Mouse (Mus musculus) embryonic facial prominence, embryonic 10.5 days (tissue): ENCODE results near the gene Brd9. TPM values are rescaled to one million over a fixed set of nuclear protein-coding genes. Genes with fewer than 3 reads are reported as not detected.
A peak's percentile ranks its signal among the peaks of the same experiment; 100 is the strongest.
"Not testable (repeated sequence)": the region's sequence is repeated elsewhere in the genome, so short reads cannot be mapped to it uniquely, and the experiment has no call there.

Source experiments
- DNase-seq: peaks from one replicate; pipeline ENCODE4 v3.0.0-alpha.2; 2017; ENCODE audit warnings: low spot score
- H3K27ac ChIP-seq: fragments of 300-500 bp; sonication (generic); replicated peaks from 2 replicates; pipeline ENCODE4 v1.5.1; 2016; ENCODE audit warnings: mild to moderate bottlenecking
- H3K27me3 ChIP-seq: fragments of 300-500 bp; sonication (generic); replicated peaks from 2 replicates; pipeline ENCODE4 v1.6.1; 2016; ENCODE audit warnings: low read depth, mild to moderate bottlenecking; ENCODE audit not compliant: poor library complexity, severe bottlenecking
- H3K36me3 ChIP-seq: fragments of 300-500 bp; sonication (generic); replicated peaks from 2 replicates; pipeline ENCODE4 v1.6.1; 2016; ENCODE audit warnings: mild to moderate bottlenecking, moderate library complexity
- H3K4me1 ChIP-seq: fragments of 300-500 bp; sonication (generic); 2 replicates; pipeline ENCODE4 v1.6.1; 2016
- H3K4me3 ChIP-seq: fragments of 300-500 bp; sonication (generic); 2 replicates; pipeline ENCODE4 v1.5.1; 2016; ENCODE audit warnings: mild to moderate bottlenecking, moderate library complexity
- H3K9me3 ChIP-seq: fragments of 300-500 bp; sonication (generic); 2 replicates; pipeline ENCODE4 v1.6.1; 2016; ENCODE audit warnings: mild to moderate bottlenecking
- WGBS: fragments of 180-500 bp; shearing (Covaris S2); methylation state at CpG from one replicate; pipeline ENCODE4 v1.1.7; 2016; 5-methylcytosine and 5-hydroxymethylcytosine counted together
- microRNA-seq: library from miRNA; unstranded; fragments of <30 nt; microRNA quantifications from one replicate; pipeline ENCODE4, GENCODE M21; 2017
- polyA plus RNA-seq: library from polyadenylated mRNA; unstranded; fragments of >200 nt; fragmentation: Nextera tagmentation; extraction: Ambion mirVana; gene quantifications from 2 replicates; pipeline ENCODE4 v1.2.1, GENCODE M21; 2016

Gene Brd9
- polyA plus RNA-seq, 1 experiment from 2014 or later = 57.3 TPM

DNA sequence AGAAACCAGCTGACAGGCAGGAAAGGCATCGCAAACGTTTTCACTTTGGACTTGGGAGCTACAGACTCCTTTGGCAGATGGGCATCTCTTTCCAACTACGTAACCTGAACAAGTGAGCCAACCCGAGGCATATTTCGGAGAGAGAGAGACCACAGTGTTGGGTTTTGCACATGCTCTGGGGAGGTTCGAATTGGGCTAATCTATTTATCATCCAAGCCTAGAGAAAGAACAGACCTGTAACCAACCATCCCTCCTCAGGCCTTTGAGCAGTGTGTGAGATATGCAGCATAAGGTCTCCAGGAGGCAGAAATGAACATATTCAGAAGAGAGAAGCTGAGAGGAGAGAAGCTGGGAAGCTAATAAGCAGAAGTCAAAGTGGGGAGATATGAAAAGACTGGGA, 63.4 kb downstream of the Brd9 start:
- no peaks in the 10 kb centered on the region for H3K36me3 ChIP-seq
- H3K9me3 ChIP-seq = no peaks in the 10 kb centered on the region
- DNase-seq = no peak
- peaks cover 9% of the 10 kb centered on the region for H3K27me3 ChIP-seq
- H3K27ac ChIP-seq = no peak overlapping the region
- H3K4me3 ChIP-seq = no peak overlapping the region
- WGBS = 86% methylated on average over 6 of the region's 6 CpGs
- H3K4me1 ChIP-seq = no peaks in the 10 kb centered on the region

DNA sequence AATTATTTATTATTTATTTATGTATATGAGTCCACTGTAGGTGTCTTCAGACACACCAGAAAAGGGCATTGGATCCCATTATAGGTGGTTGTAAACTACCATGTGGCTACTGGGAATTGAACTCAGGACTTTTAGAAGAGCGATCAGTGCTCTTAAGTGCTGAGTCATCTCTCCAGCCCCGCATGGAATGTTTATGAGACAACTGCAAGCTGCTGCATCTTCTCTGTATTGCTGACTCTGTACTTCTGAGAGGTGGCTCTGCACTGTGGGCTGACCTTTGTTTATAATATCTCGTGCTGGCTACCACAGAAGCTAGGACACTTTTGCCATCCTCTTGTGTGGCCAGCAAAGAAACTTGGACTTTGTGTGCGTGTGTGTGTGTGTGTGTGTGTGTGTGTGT, 63.9 kb downstream of the Brd9 start:
- no peak for DNase-seq
- H3K9me3 ChIP-seq = no peaks in the 10 kb centered on the region
- no peak overlapping the region for H3K4me3 ChIP-seq
- H3K36me3 ChIP-seq = no peaks in the 10 kb centered on the region
- peaks cover 9% of the 10 kb centered on the region for H3K27me3 ChIP-seq
- H3K4me1 ChIP-seq = no peaks in the 10 kb centered on the region
- H3K27ac ChIP-seq = no peak overlapping the region
- 74% methylated on average over 4 of the region's 4 CpGs for WGBS

DNA sequence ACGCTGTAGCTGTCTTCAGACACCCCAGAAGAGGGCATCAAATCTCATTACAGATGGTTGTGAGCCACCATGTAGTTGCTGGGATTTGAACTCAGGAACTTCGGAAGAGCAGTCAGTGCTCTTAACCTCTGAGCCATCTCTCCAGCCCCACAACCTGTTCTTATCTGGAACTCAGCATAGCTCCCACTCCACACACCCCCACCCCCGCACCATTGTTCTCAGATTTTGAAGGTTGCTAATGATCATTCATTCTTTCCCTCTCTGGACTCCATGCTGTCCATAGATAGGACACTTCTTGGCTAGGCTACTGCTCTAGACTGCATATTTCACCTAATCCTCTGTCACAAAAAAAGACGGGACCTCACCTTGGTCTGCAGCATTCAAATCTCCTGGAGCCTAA, 69.3 kb downstream of the Brd9 start:
- not testable (repeated sequence) for H3K9me3 ChIP-seq, H3K4me3 ChIP-seq, H3K36me3 ChIP-seq, H3K27ac ChIP-seq, DNase-seq
- peaks cover 56% of the 10 kb centered on the region for H3K27me3 ChIP-seq
- H3K4me1 ChIP-seq = peaks cover 24% of the 10 kb centered on the region
- 92% methylated on average over 4 of the region's 4 CpGs for WGBS

DNA sequence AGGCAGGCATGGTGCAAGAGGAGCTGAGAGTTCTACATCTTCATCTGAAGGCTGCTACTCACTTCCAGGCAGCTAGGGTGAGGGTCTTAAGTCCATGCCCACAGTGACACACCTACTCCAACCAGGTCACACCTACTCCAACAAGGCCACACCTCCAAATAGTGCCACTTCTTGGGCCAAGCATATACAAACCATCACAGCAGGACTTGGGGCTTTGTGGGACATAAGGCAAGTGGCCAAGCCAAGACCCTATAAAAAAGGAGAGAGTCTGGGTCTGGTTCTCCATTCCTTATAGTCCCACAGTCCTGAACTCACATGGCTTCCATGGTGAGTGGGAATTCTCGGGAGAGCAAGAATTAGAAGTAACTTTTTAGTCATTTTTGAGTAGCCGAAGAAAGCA, 70.6 kb downstream of the Brd9 start:
- not testable (repeated sequence) for H3K27ac ChIP-seq, H3K4me3 ChIP-seq, H3K9me3 ChIP-seq, H3K36me3 ChIP-seq, DNase-seq
- WGBS = 78% methylated on average over 2 of the region's 2 CpGs
- Histone ChIP-seq H3K4me1 (peaks cover 24% of the 10 kb centered on the region), H3K27me3 (peaks cover 68% of the 10 kb centered on the region)

DNA sequence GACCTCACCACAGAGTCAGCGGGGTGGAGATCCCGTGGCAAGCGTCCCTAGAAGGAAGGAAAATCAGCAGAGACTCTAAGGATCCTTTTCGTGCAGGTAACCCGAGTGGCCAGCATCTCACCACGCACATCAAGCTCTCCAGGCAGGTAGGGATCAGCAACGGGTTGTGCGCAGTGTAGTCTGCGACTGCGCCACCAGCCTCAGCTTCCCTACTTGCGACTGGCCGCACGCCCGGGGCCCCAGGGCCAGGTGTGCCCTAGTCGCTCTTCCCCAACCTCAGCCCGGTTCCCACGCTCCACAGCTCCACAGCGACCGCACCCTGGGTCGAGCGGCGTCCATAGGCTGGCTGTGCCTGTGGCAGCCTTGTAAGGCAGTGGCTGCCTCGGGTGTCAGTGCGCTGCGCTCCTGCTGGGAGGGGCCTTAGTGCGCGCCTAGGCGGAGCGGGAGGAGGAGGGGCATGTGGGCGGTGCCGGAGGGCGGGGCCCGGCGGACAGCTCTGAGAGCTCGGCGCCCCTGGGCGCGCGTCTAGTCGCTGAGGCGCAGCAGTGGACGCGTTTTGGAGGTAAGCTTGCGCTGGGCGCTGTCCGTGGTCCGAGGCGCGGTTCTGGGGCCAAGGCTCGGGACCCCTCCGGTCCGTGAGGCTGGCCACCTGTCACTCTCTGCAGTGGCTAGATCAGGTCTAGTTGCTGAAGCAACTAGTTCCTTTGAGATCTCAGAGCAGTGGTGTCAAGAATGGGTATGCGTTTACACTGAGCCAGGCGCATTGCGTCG, 71.5 kb downstream of the Brd9 start, which contains the start of gene Tppp:
Tppp (plus strand) TSS at position 460 of the 771 bp plus-strand sequence.
- DNase-seq = peak; percentile 92
- peak within 1 kb of the TSS; percentile 68 for H3K4me3 ChIP-seq
- no peaks in the 10 kb centered on the region for H3K9me3 ChIP-seq
- H3K27me3 ChIP-seq = peaks cover 71% of the 10 kb centered on the region
- H3K27ac ChIP-seq = peak within 1 kb of the TSS; percentile 57
- whole genome bisulfite sequencing = under 1% methylated on average over 56 of the region's 56 CpGs
- peaks cover 24% of the 10 kb centered on the region for H3K4me1 ChIP-seq
- H3K36me3 ChIP-seq = no peaks in the 10 kb centered on the region

DNA sequence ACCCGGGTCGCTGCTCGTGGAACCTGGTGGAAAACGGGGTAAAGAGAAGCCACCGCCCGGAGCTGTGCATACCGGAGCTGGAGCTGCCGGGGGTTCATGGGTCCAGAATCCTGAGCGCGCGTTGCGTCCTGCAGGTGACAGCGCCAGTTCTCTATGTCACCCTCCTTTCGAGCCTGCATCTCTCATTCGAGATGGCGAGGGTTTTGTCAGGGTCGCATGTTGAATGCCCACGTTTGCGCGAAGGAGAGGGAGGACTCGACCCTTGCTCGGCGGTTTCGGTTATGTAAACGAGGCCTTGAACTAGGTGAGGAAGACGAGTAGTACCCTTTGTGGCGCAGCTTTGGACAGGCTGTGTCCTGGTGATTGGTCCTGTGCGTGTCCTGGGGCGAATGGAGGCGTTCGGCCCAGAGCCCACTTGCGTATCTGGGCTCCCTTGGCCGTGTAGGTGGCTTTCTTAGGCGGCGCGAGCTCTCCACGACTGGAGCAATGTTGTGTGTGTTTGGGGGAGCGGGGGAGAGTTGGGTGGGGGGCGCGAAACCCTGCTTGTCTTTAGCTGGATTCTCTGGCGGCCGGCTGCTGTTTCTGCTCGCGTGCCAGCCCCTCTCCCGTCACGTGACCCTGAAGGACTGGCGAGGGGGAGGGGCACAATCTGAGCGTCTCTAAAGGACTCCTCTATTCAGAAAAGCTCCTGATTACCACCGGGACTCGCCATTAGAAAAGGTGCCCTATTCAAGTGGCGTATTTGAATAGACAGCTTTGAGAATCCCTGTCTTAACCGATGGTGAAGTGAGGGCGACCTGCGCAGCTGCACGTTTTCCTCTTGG, 72.4 kb downstream of the Brd9 start:
- peak; percentile 79 for DNase-seq
- peak overlapping the region; percentile 68 for H3K4me3 ChIP-seq
- H3K27ac ChIP-seq = peak overlapping the region; percentile 57
- peaks cover 24% of the 10 kb centered on the region for H3K4me1 ChIP-seq
- no peaks in the 10 kb centered on the region for H3K36me3 ChIP-seq
- under 1% methylated on average over 55 of the region's 55 CpGs for WGBS
- peaks cover 66% of the 10 kb centered on the region for H3K27me3 ChIP-seq
- H3K9me3 ChIP-seq = no peaks in the 10 kb centered on the region

Small RNAs within 50 kb of the gene (microRNA-seq; reads per million reads assigned to microRNA genes)
- gene Gm25197 = not detected

Other genes starting within 250 kb of the Brd9 start
- gene Slc6a19, start 232.9 kb upstream of the Brd9 start, polyA plus RNA-seq = 0.08 and 0.34 TPM in 2 replicates
- gene Slc12a7, start 204.7 kb upstream of the Brd9 start, polyA plus RNA-seq = 53.5 and 55.8 TPM in 2 replicates
- gene Nkd2, start 90.2 kb upstream of the Brd9 start, polyA plus RNA-seq = 20.8 and 26.2 TPM in 2 replicates
- 72.2 and 73.7 TPM in 2 replicates for gene Trip13, start within 50 bp of the Brd9 start, polyA plus RNA-seq
- gene Zdhhc11, start 26.0 kb downstream of the Brd9 start, polyA plus RNA-seq = not detected in 2 replicates
- gene Tppp, start 71.6 kb downstream of the Brd9 start, polyA plus RNA-seq = 0.59 and 0.64 TPM in 2 replicates
- gene Cep72, start 124.5 kb downstream of the Brd9 start, polyA plus RNA-seq = 22.1 and 25.0 TPM in 2 replicates
- gene Slc9a3, start 183.6 kb downstream of the Brd9 start, polyA plus RNA-seq = 0.02 TPM in 1 of 2 replicates, not detected in the other